Mouse (Mus musculus): ENCODE data around the gene Fgd3. TPM values are rescaled to one million over a fixed set of nuclear protein-coding genes. Genes with fewer than 3 reads are reported as not detected.

Gene Fgd3
- polyA plus RNA-seq, 1 experiment from 2014 or later, result 2.7 TPM

DNA sequence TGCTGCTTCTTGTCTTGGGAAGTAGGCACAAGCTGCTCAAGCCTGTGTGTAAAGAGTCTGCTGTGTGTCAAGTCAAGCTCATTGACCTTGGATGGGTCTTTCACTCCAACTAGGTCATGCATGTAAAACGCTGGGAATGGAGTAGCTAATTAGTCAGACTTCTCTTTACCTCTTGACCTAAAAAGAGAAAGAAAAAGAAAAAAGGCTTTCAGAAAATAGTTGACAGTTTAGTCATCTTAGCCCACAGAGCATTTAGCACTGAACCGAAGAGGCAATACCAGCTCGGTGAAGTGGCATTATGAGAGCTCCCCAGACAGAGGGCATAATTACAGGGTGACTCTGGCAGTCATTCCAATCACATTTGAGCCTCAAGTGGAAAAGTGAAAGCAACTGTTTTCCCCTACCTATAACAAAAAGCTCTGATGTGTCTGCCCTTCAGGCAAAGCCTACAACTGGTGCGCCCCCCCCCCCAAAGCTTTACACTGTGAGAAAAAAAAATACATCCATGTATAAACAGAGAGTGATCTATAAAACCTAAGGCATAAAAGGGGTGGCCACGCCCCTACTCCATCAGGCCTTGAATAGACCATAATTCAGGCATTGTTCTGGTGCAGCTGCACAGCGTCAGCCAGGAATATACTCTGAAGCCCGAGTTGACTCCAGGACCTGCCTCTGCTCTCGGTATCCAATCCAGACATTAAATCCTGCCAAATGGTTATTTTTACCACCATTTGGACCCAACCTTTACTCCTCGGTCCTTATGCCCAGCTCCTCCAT is 3.5 kb downstream of the Fgd3 start:
- Histone ChIP-seq H3K36me3 (ENCODE audit: control insufficient read depth, insufficient read depth, low read length) (0 out of 2 replicates have a peak, but pooled peaks cover 4% of the 10 kb centered on the region), H3K4me1 (ENCODE audit: control insufficient read depth, insufficient read depth, low read length) (peaks cover 25% of the 10 kb centered on the region), H3K9me3 (replicated peaks; ENCODE audit: control insufficient read depth, low read length, poor library complexity, severe bottlenecking) (no peaks in the 10 kb centered on the region), H3K9ac (ENCODE audit: low read depth, low read length) (no peak overlapping the region), H3K4me3 (ENCODE audit: low read depth, low read length) (no peak overlapping the region), H3K4me2 (ENCODE audit: low read length) (no peak overlapping the region; the same call in 1 of the 2 replicates), H3K27ac (ENCODE audit: low read length) (no peak overlapping the region), H3K27me3 (ENCODE audit: control insufficient read depth, insufficient read depth, low read depth, low read length) (no peaks in the 10 kb centered on the region)
- WGBS, result 30% methylated on average over 9 of the region's 9 CpGs
- no peak for ATAC-seq

DNA sequence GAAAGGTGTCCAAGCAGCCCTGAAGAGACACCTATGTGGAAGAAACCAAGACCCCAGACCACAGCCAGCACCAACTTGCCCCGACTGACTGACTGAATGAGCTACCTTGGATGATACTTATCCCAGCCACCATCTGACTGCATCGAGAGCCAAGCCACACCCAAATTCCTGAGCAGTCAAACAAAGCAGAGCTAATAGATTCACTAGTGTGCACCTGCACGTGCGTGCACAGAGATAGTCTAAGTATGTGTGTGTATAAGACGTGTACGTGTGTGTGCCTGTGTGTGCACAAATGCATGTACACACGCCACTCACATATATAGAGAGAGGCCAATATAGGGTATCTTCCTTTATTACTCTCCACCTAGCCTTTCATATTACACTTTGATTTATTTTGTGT is 8.5 kb downstream of the Fgd3 start:
- no peak overlapping the region for H3K4me3 ChIP-seq (ENCODE audit: low read depth, low read length)
- no peaks in the 10 kb centered on the region for H3K27me3 ChIP-seq (ENCODE audit: control insufficient read depth, insufficient read depth, low read depth, low read length)
- WGBS, result 92% methylated on average over 7 of the region's 7 CpGs
- ATAC-seq, result no peak
- no peak overlapping the region for H3K4me2 ChIP-seq (ENCODE audit: low read length)
- H3K27ac ChIP-seq (ENCODE audit: low read length), result no peak overlapping the region
- no peaks in the 10 kb centered on the region for H3K9me3 ChIP-seq (replicated peaks; ENCODE audit: control insufficient read depth, low read length, poor library complexity, severe bottlenecking)
- H3K9ac ChIP-seq (ENCODE audit: low read depth, low read length), result no peak overlapping the region
- H3K36me3 ChIP-seq (ENCODE audit: control insufficient read depth, insufficient read depth, low read length), result 0 out of 2 replicates have a peak, but pooled peaks cover 4% of the 10 kb centered on the region
- no peaks in the 10 kb centered on the region; the same call in 1 of the 2 replicates for H3K4me1 ChIP-seq (ENCODE audit: control insufficient read depth, insufficient read depth, low read length)

DNA sequence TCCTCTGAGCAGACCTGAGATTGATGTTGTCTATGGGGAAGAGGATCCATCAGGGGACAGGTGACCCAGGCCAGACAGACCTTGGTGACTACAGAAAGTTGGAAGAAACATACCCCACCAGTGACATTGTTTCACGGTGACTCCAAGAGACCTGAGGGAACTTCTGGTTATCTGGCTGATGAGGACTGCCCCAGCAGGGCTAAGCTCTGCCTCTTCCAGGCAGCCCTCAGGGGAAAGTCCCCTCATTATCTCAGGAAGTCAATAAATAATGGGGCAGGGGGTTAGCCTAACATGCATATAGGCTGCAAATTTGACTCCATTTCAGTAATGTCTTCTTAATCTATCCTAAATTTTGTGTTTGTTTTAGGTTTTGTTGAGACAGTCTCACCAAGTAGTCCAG is 10.6 kb downstream of the Fgd3 start:
- no peak overlapping the region for H3K4me2 ChIP-seq (ENCODE audit: low read length)
- H3K9me3 ChIP-seq (replicated peaks; ENCODE audit: control insufficient read depth, low read length, poor library complexity, severe bottlenecking), result no peaks in the 10 kb centered on the region; the same call in 1 of the 2 replicates
- no peaks in the 10 kb centered on the region for H3K27me3 ChIP-seq (ENCODE audit: control insufficient read depth, insufficient read depth, low read depth, low read length)
- H3K36me3 ChIP-seq (ENCODE audit: control insufficient read depth, insufficient read depth, low read length), result 0 out of 2 replicates have a peak, but pooled peaks cover 3% of the 10 kb centered on the region
- no peak overlapping the region for H3K9ac ChIP-seq (ENCODE audit: low read depth, low read length)
- H3K4me3 ChIP-seq (ENCODE audit: low read depth, low read length), result no peak overlapping the region
- H3K4me1 ChIP-seq (ENCODE audit: control insufficient read depth, insufficient read depth, low read length), result no peaks in the 10 kb centered on the region
- H3K27ac ChIP-seq (ENCODE audit: low read length), result no peak overlapping the region
- WGBS, result 96% methylated on average over 1 of the region's 1 CpGs
- ATAC-seq, result no peak

DNA sequence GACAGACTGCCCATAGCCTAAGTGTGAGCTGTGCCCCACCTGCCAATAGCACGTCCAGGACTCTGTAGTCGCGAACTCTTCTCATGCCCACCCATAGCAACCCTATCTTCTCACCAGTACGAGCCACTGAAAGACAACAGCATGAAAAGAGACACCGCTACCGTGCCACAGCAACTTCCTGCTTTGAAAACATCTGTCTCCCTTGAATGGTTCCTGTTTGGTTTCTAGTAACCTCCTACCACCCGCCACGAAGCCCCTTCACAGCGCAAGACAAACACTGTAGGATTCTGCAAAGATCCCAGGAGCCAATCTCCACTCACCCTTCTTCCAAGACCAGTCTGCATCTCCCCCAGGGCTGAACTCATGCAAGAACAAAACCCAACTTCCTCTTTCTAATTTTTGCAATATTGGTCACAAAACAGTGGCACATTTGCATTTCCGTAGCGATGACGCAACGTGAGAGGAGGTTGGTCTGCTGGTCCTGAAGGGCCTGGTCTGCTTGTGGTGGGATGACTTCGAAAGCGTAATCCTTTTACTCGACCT is 11.2 kb downstream of the Fgd3 start:
- Histone ChIP-seq H3K4me2 (ENCODE audit: low read length) (no peak overlapping the region), H3K4me3 (ENCODE audit: low read depth, low read length) (no peak overlapping the region), H3K4me1 (ENCODE audit: control insufficient read depth, insufficient read depth, low read length) (no peaks in the 10 kb centered on the region), H3K27ac (ENCODE audit: low read length) (no peak overlapping the region), H3K27me3 (ENCODE audit: control insufficient read depth, insufficient read depth, low read depth, low read length) (no peaks in the 10 kb centered on the region), H3K36me3 (ENCODE audit: control insufficient read depth, insufficient read depth, low read length) (0 out of 2 replicates have a peak, but pooled peaks cover 3% of the 10 kb centered on the region), H3K9ac (ENCODE audit: low read depth, low read length) (no peak overlapping the region), H3K9me3 (replicated peaks; ENCODE audit: control insufficient read depth, low read length, poor library complexity, severe bottlenecking) (no peaks in the 10 kb centered on the region; the same call in 1 of the 2 replicates)
- 91% methylated on average over 16 of the region's 16 CpGs for WGBS
- no peak for ATAC-seq

DNA sequence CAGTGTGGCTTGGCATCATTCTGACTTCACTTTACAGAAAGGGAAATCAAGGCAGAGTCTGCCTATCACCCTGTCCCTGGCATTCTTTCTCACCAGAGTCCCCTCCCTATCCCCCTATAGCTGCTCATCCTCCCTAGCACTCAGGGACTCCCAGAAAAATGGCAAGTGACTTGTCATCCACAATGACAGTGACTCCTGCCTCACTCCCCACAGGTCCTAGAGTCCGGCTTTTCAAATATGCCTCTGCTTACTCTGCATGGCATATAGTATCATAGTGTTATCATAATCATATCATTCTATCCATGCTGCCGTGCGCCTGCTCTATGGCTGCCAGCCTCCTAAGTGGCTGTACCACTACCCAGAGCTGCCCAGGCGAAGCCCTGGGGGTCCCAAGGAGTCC is 11.9 kb downstream of the Fgd3 start:
- Histone ChIP-seq H3K9me3 (replicated peaks; ENCODE audit: control insufficient read depth, low read length, poor library complexity, severe bottlenecking) (no peaks in the 10 kb centered on the region; the same call in 1 of the 2 replicates), H3K27me3 (ENCODE audit: control insufficient read depth, insufficient read depth, low read depth, low read length) (no peaks in the 10 kb centered on the region), H3K9ac (ENCODE audit: low read depth, low read length) (no peak overlapping the region), H3K4me3 (ENCODE audit: low read depth, low read length) (no peak overlapping the region), H3K4me1 (ENCODE audit: control insufficient read depth, insufficient read depth, low read length) (no peaks in the 10 kb centered on the region), H3K27ac (ENCODE audit: low read length) (no peak overlapping the region), H3K4me2 (ENCODE audit: low read length) (no peak overlapping the region), H3K36me3 (ENCODE audit: control insufficient read depth, insufficient read depth, low read length) (0 out of 2 replicates have a peak, but pooled peaks cover 3% of the 10 kb centered on the region)
- peak; percentile 12; the same call in 1 of the 2 replicates for ATAC-seq
- 94% methylated on average over 4 of the region's 4 CpGs for WGBS

DNA sequence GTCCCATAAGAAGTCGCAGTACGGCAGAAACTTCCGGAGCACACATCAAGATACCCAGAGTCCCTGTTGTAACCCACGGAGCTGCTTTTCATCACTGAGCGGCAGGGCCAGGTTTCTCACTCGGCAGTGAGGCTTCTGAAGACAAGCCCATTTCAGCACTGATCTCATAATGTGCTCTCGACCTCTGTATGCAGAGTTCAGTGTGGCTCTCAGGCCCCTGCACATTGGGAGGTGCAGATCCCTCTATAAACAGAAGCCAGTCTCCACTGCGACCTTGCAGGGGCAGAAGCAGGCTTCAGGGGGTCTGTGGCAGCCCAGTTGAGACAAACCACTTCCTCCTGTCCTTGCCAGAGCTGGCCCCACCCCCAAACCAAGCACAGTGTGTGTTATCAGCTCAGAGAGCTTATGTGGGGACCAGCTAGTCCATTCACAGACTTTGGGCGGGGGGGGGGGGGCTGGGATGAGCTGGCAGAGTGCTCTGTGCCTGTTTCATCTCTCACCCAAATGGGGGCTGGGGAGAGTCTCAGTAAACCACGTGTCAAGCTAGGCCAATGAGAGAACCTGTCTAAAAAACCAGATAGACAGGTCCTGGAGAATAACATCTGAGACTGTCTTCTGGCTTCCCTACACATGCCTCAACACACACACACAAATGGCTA is 12.7 kb downstream of the Fgd3 start:
- Histone ChIP-seq H3K4me1 (ENCODE audit: control insufficient read depth, insufficient read depth, low read length) (no peaks in the 10 kb centered on the region), H3K4me3 (ENCODE audit: low read depth, low read length) (no peak overlapping the region), H3K9me3 (replicated peaks; ENCODE audit: control insufficient read depth, low read length, poor library complexity, severe bottlenecking) (no peaks in the 10 kb centered on the region; the same call in 1 of the 2 replicates), H3K27ac (ENCODE audit: low read length) (peak overlapping the region; percentile 47; the same call in 1 of the 2 replicates), H3K4me2 (ENCODE audit: low read length) (no peak overlapping the region), H3K9ac (ENCODE audit: low read depth, low read length) (no peak overlapping the region), H3K27me3 (ENCODE audit: control insufficient read depth, insufficient read depth, low read depth, low read length) (no peaks in the 10 kb centered on the region), H3K36me3 (ENCODE audit: control insufficient read depth, insufficient read depth, low read length) (0 out of 2 replicates have a peak, but pooled peaks cover 3% of the 10 kb centered on the region)
- WGBS, result 41% methylated on average over 10 of the region's 10 CpGs
- peak; percentile 44; the same call in 1 of the 2 replicates for ATAC-seq

DNA sequence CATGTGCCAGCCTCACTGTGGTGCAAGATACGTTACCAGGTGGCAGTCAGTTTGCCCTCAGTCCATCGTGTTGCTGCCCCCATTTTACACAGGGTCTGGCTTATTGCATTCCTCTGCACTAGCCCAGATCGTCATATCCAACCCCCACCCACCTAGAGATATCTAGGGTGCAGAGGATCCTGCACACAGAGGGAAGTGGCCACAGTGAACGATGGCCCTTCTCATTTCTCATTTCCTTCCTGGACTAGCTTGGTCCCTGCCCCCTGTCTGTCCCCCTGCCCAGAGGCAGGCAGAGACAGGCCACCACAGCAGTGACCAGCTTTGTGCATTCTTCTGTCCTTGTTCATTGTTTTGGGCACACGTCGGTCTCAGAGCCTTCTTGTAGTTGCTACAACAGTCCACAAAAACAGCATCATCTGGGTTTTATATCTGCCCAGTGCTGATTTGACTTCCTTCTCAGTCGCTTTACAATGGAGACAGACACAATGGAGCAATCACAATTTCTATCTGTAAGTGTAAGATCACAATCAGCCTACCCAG is 13.3 kb downstream of the Fgd3 start:
- H3K27me3 ChIP-seq (ENCODE audit: control insufficient read depth, insufficient read depth, low read depth, low read length), result no peaks in the 10 kb centered on the region
- ATAC-seq, result no peak
- no peak overlapping the region for H3K9ac ChIP-seq (ENCODE audit: low read depth, low read length)
- 76% methylated on average over 7 of the region's 7 CpGs for WGBS
- no peaks in the 10 kb centered on the region for H3K4me1 ChIP-seq (ENCODE audit: control insufficient read depth, insufficient read depth, low read length)
- H3K4me2 ChIP-seq (ENCODE audit: low read length), result no peak overlapping the region
- no peak overlapping the region for H3K4me3 ChIP-seq (ENCODE audit: low read depth, low read length)
- 0 out of 2 replicates have a peak, but pooled peaks cover 3% of the 10 kb centered on the region for H3K36me3 ChIP-seq (ENCODE audit: control insufficient read depth, insufficient read depth, low read length)
- no peak overlapping the region for H3K27ac ChIP-seq (ENCODE audit: low read length)
- H3K9me3 ChIP-seq (replicated peaks; ENCODE audit: control insufficient read depth, low read length, poor library complexity, severe bottlenecking), result no peaks in the 10 kb centered on the region; the same call in 1 of the 2 replicates

DNA sequence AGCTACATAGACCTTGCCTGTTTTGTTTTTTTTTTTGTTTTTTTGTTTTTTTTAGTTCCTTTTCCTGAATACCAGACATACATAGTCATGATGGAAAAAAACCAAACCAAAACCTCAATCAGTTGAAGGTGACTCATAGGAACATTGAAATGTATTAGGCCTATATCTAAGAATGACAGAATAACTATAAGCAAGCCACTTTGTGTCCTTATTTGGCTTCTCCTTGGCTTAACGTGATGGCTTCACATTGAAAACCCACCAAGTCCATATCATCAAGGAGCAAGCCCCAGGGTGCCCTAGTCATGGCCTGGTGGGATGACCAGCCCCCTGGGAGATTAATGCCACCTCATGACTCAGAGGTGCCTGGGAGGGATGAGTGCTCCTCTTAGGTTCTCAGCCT is 19.3 kb downstream of the Fgd3 start:
- 0 out of 2 replicates have a peak, but pooled peaks cover 1% of the 10 kb centered on the region for H3K36me3 ChIP-seq (ENCODE audit: control insufficient read depth, insufficient read depth, low read length)
- no peaks in the 10 kb centered on the region for H3K27me3 ChIP-seq (ENCODE audit: control insufficient read depth, insufficient read depth, low read depth, low read length)
- H3K27ac ChIP-seq (ENCODE audit: low read length), result no peak overlapping the region
- ATAC-seq, result no peak
- H3K9ac ChIP-seq (ENCODE audit: low read depth, low read length), result no peak overlapping the region
- H3K4me2 ChIP-seq (ENCODE audit: low read length), result no peak overlapping the region
- H3K9me3 ChIP-seq (replicated peaks; ENCODE audit: control insufficient read depth, low read length, poor library complexity, severe bottlenecking), result no peaks in the 10 kb centered on the region; the same call in 1 of the 2 replicates
- no peaks in the 10 kb centered on the region for H3K4me1 ChIP-seq (ENCODE audit: control insufficient read depth, insufficient read depth, low read length)
- WGBS, result 83% methylated on average over 1 of the region's 1 CpGs
- no peak overlapping the region for H3K4me3 ChIP-seq (ENCODE audit: low read depth, low read length)

All from midbrain, embryonic 16.5 days (tissue).